Mouse (Mus musculus) ES-Bruce4 (cell line): ENCODE data around the gene Ppp1r13b. TPM values are rescaled to one million over a fixed set of nuclear protein-coding genes. Genes with fewer than 3 reads are reported as not detected.
A peak's percentile ranks its signal among the peaks of the same experiment; 100 is the strongest.

Experiments
- H3K27ac ChIP-seq: 2 replicates; pipeline ENCODE4 v1.5.1; 2012; ENCODE audit warnings: low read length, inconsistent platforms; ENCODE audit not compliant: insufficient read depth
- H3K27me3 ChIP-seq: 2 replicates; pipeline ENCODE4 v1.6.1; 2012; ENCODE audit warnings: mild to moderate bottlenecking, low read length, inconsistent platforms; ENCODE audit not compliant: control insufficient read depth, poor library complexity, insufficient read depth, severe bottlenecking
- H3K36me3 ChIP-seq: 2 replicates; pipeline ENCODE4 v1.6.1; 2012; ENCODE audit warnings: inconsistent platforms, mild to moderate bottlenecking, low read length, moderate library complexity; ENCODE audit not compliant: control insufficient read depth, poor library complexity, insufficient read depth, severe bottlenecking
- H3K4me1 ChIP-seq: one replicate; pipeline ENCODE4 v1.8.1; 2011; ENCODE audit warnings: low read length; ENCODE audit not compliant: control insufficient read depth, insufficient read depth
- H3K4me3 ChIP-seq: 2 replicates; pipeline ENCODE4 v1.5.1; 2011; ENCODE audit warnings: low read depth, mild to moderate bottlenecking, low read length
- H3K9ac ChIP-seq: 2 replicates; pipeline ENCODE4 v1.6.1; 2012; ENCODE audit warnings: low read depth, mild to moderate bottlenecking, inconsistent platforms; ENCODE audit not compliant: poor library complexity, severe bottlenecking
- H3K9me3 ChIP-seq: replicated peaks from 2 replicates; pipeline ENCODE4 v1.6.1; 2012; ENCODE audit warnings: mild to moderate bottlenecking, low read length, inconsistent platforms; ENCODE audit not compliant: control insufficient read depth, poor library complexity, insufficient read depth, severe bottlenecking
- CTCF ChIP-seq: IDR thresholded peaks from one replicate; pipeline ENCODE4 v1.8.1; 2011; ENCODE audit warnings: low read depth, low read length
- EP300 ChIP-seq: IDR thresholded peaks from 2 replicates; pipeline ENCODE4 v1.6.1; 2011; ENCODE audit warnings: low read depth, low read length; ENCODE audit not compliant: insufficient read depth
- POLR2A ChIP-seq: IDR thresholded peaks from one replicate; pipeline ENCODE4 v1.8.1; 2011; ENCODE audit warnings: low read length; ENCODE audit not compliant: insufficient read depth
- polyA plus RNA-seq: library from polyadenylated mRNA; stranded (reverse); fragments of >200 nt; gene quantifications from 2 replicates; pipeline ENCODE4 v1.2.4, GENCODE M21; 2011; ENCODE audit warnings: low read depth; ENCODE audit not compliant: missing spikeins, insufficient read depth, insufficient read length

The Ppp1r13b gene
- polyA plus RNA-seq, 1 experiment, result 8.9 TPM

GRCm38 (mm10) chr12:111911796-111912195 lies 3.9 kb upstream of the Ppp1r13b start:
- Histone ChIP-seq H3K9me3 (no peaks in the 10 kb centered on the region), H3K36me3 (no peaks in the 10 kb centered on the region), H3K4me3 (no peak overlapping the region), H3K27ac (no peak overlapping the region), H3K4me1 (no peaks in the 10 kb centered on the region), H3K9ac (no peak overlapping the region), H3K27me3 (no peaks in the 10 kb centered on the region)
- TF ChIP-seq CTCF, result no peak
- no peak for TF ChIP-seq POLR2A
- no peak for TF ChIP-seq EP300

GRCm38 (mm10) chr12:111911171-111911760 lies 3.4 kb upstream of the Ppp1r13b start:
- Histone ChIP-seq H3K4me3 (no peak overlapping the region), H3K9ac (no peak overlapping the region), H3K27ac (no peak overlapping the region), H3K4me1 (no peaks in the 10 kb centered on the region), H3K36me3 (no peaks in the 10 kb centered on the region), H3K9me3 (no peaks in the 10 kb centered on the region), H3K27me3 (no peaks in the 10 kb centered on the region)
- no peak for TF ChIP-seq CTCF
- no peak for TF ChIP-seq POLR2A
- no peak for TF ChIP-seq EP300

DNA sequence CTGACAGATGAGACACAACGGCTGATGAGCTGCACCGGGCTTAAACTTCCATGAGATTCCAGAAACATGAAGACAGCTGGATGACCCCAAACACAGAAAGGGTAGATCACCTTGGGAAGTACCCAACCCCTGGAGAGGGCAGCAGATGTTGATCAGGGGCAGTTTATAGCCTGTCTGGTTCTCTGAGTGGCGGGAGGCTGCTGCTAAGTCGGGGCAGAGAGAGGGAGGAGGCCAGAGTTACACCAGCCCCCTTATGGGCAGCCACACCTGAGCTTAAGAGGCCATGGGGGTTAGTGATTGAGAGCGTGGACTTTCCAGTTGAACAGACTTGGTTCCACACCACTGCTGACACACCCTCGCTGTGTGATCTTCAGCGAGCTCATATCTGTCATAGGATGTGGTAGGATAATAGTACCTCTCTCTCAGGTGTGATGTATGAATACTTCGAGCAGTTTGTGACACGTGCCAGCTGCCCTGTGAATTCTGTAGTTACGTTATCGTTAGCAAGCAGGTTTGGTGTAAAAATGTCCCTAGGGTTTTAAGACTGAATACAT lies 1.2 kb upstream of the Ppp1r13b start:
- H3K27me3 ChIP-seq, result no peaks in the 10 kb centered on the region
- no peak overlapping the region for H3K9ac ChIP-seq

DNA sequence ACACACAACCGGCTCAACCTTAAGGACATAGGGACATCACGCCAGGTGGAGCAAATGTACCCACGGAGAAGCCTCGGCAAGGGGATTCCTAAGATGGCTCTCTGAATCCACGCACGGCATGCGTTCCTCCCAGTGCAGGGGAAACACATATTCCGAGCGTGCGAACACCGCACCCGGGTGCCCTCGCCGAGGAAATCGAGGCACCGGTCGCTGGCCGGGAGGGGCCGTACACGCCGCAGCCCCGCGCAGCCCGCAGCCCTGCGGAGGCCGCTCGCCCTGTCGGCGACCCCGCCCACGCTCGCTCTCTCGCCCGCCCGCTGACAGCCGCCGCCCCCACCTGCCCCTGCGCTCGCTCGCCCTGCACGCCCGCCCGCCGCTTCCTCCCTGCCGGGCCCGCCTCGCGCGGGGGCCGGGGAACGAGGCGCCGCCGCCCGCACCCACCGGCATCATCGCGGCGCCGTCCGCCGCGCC lies 454 bp downstream of the Ppp1r13b start:
- Histone ChIP-seq H3K9me3 (no peaks in the 10 kb centered on the region), H3K4me1 (no peaks in the 10 kb centered on the region), H3K9ac (peak overlapping the region; percentile 45), H3K27ac (no peak overlapping the region), H3K36me3 (no peaks in the 10 kb centered on the region), H3K27me3 (no peaks in the 10 kb centered on the region), H3K4me3 (peak overlapping the region; percentile 69)
- TF ChIP-seq POLR2A (no peak), CTCF (no peak), EP300 (no peak)

More for the DNA sequence above, 1.2 kb upstream of the Ppp1r13b start:
- no peaks in the 10 kb centered on the region for H3K9me3 ChIP-seq
- no peaks in the 10 kb centered on the region for H3K36me3 ChIP-seq
- no peak for TF ChIP-seq EP300
- H3K27ac ChIP-seq, result no peak overlapping the region
- H3K4me3 ChIP-seq, result no peak overlapping the region
- no peaks in the 10 kb centered on the region for H3K4me1 ChIP-seq

DNA sequence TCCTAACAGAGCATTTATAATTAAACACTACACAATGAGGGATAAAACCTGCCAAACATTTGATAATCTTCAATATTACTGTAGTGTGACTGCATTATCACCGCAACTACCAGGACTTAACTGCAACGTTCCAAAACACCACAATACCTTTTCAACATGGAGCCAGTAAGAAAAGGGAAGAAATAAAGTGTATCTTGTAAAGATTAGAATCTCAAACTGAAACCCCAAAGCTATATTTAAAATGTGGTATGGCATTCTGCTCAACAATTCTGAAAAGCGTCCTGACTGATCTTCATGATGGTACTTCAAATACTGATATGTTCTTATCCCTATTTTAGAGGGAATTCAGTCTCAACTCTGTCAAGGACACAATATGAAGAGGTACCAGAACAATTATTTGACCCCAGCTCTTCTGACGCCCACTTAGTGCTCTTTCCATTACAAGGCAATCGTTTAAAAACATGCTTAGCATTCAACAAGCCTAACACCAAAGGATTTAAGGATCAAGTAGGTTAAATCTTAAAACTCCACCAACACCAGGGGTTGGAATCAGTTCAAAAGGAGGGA lies 1.5 kb downstream of the Ppp1r13b start:
- no peak for TF ChIP-seq EP300
- TF ChIP-seq CTCF, result no peak
- TF ChIP-seq POLR2A, result no peak
- H3K4me1 ChIP-seq, result no peaks in the 10 kb centered on the region
- no peaks in the 10 kb centered on the region for H3K36me3 ChIP-seq
- no peak overlapping the region for H3K4me3 ChIP-seq
- H3K27ac ChIP-seq, result no peak overlapping the region
- H3K9me3 ChIP-seq, result no peaks in the 10 kb centered on the region
- no peak overlapping the region for H3K9ac ChIP-seq
- no peaks in the 10 kb centered on the region for H3K27me3 ChIP-seq

- H3K36me3 ChIP-seq, result no peaks in the 10 kb centered on the region
- H3K27me3 ChIP-seq, result no peaks in the 10 kb centered on the region
- H3K4me3 ChIP-seq, result no peak overlapping the region
- no peaks in the 10 kb centered on the region for H3K9me3 ChIP-seq
- H3K27ac ChIP-seq, result no peak overlapping the region
- H3K9ac ChIP-seq, result no peak overlapping the region
- H3K4me1 ChIP-seq, result no peaks in the 10 kb centered on the region
- TF ChIP-seq EP300, result no peak
- TF ChIP-seq POLR2A, result no peak
- no peak for TF ChIP-seq CTCF
Measured at GRCm38 (mm10) chr12:111902488-111902887, 5.4 kb downstream of the Ppp1r13b start.
